Comparison of ENCODE assay signal across 23 mouse cellular contexts in the genomic region with DNA sequence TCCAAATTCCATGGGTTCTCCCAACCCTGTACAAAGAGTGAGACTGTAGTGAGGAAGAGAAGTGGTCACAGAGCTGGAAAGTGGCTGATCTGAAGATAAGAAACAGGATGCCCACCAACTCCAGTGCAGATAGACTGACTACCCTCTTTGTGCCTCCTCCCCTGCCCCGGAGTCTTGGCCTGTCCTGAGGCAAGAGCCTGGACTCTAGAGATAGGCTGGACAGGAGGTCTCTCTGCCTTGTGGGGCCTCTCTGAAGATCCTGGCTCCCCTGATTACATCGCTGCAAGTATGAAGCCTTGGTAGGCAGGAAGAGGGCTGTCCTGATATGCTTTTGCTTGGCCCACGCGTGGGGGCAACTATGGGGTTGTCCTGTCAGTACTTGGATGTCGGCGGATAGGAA. TPM values are rescaled to one million over a fixed set of nuclear protein-coding genes. Genes with fewer than 3 reads are reported as not detected.
A peak's percentile ranks its signal among the peaks of the same experiment; 100 is the strongest.
DNase-seq lines count a peak whose midpoint lies in the region; ATAC-seq and TF ChIP-seq lines count a peak whose summit lies in the region.
"Had no signal": no experiment of that assay in that cellular context is flagged by ENCODE, and none has a peak within 500 bp of the region (broad histone marks: within the 10 kb centered on the region; RNA-seq: fewer than 3 reads in every experiment).

No protein-coding gene starts in this region.

- WGBS in liver, embryonic 12.5 days (ENCODE audit: insufficient replicate concordance) = 14% methylated on average over 6 of the region's 6 CpGs
- 24% methylated on average over 6 of the region's 6 CpGs for WGBS in liver, embryonic 11.5 days

- no peak for TF ChIP-seq CTCF in G1E (IDR thresholded peaks at IDR 0.05; ENCODE audit: low read depth, low read length)

- H3K4me3 ChIP-seq in liver, embryonic 12.5 days = no peak overlapping the region
- no peak overlapping the region for H3K4me3 ChIP-seq in liver, embryonic 11.5 days (ENCODE audit: low read depth, low read length)
- no peak overlapping the region for H3K4me3 ChIP-seq in G1E (ENCODE audit: low read depth, low read length)
- H3K4me3 ChIP-seq: embryonic facial prominence, embryonic 12.5 days; embryonic facial prominence, embryonic 15.5 days; gastrocnemius, adult 2 months had no signal

- peaks cover 35% of the 10 kb centered on the region for H3K27me3 ChIP-seq in liver, embryonic 12.5 days (replicated peaks)
- peaks cover 12% of the 10 kb centered on the region for H3K27me3 ChIP-seq in liver, embryonic 11.5 days (replicated peaks; ENCODE audit: control insufficient read depth, insufficient read depth, low read length)
- H3K27me3 ChIP-seq in G1E (ENCODE audit: insufficient read depth, low read length) = peaks cover 61% of the 10 kb centered on the region
- H3K27me3 ChIP-seq: embryonic facial prominence, embryonic 12.5 days; embryonic facial prominence, embryonic 15.5 days had no signal

- DNase-seq in liver, embryonic 11.5 days (ENCODE audit: low spot score) = no peak
- peak; percentile 65 for DNase-seq in 416B (ENCODE audit: low read depth)
- no peak for DNase-seq in G1E (ENCODE audit: low spot score)
- no peak for DNase-seq in left cerebral cortex, adult 18-20 months (ENCODE audit: low spot score in 2 of 2)
- DNase-seq: adrenal gland, adult 2 months; adrenal gland, postnatal 14 days; cerebellum, adult 18-20 months; cerebellum, adult 9-10 months; cerebellum, postnatal 14 days; forebrain, postnatal 0 days; gastrocnemius, adult 2 months; gastrocnemius, postnatal 14 days; heart, adult 11 months had no signal

- H3K4me1 ChIP-seq in liver, embryonic 12.5 days = peaks cover 26% of the 10 kb centered on the region
- peaks cover 12% of the 10 kb centered on the region for H3K4me1 ChIP-seq in liver, embryonic 11.5 days (replicated peaks; ENCODE audit: control insufficient read depth, insufficient read depth, low read length)
- peaks cover 34% of the 10 kb centered on the region for H3K4me1 ChIP-seq in G1E (ENCODE audit: insufficient read depth, low read depth, low read length)

- ATAC-seq in liver, embryonic 12.5 days = peak; percentile 19; the same call in 1 of the 2 replicates
- ATAC-seq in liver, embryonic 11.5 days (replicated peaks; ENCODE audit: low FRiP score) = no peak; the same call in 1 of the 2 replicates
- ATAC-seq in G1E (ENCODE audit: extremely low read depth, insufficient number of reproducible peaks, low FRiP score, poor library complexity, severe bottlenecking) = peak; percentile 81
- 0 out of 2 replicates have a peak, but pooled peaks have one; percentile 3 for ATAC-seq in megakaryocyte progenitor cell, adult 5-6 weeks (replicated peaks; ENCODE audit: poor library complexity)
- ATAC-seq: forebrain, embryonic 14.5 days; forebrain, postnatal 0 days; hindbrain, postnatal 0 days; inflammation-experienced regulatory T-cells, adult 6 months had no signal

- H3K4me2 ChIP-seq in liver, embryonic 12.5 days = no peak overlapping the region
- H3K4me2 ChIP-seq in liver, embryonic 11.5 days = no peak overlapping the region
- H3K4me2 ChIP-seq: embryonic facial prominence, embryonic 12.5 days; embryonic facial prominence, embryonic 15.5 days; heart, embryonic 11.5 days; hindbrain, embryonic 14.5 days had no signal

- H3K9ac ChIP-seq in liver, embryonic 12.5 days = no peak overlapping the region
- no peak overlapping the region for H3K9ac ChIP-seq in liver, embryonic 11.5 days (ENCODE audit: low read depth, low read length)
- H3K9ac ChIP-seq: embryonic facial prominence, embryonic 12.5 days; embryonic facial prominence, embryonic 15.5 days; forebrain, postnatal 0 days; hindbrain, embryonic 14.5 days had no signal

- H3K36me3 ChIP-seq in liver, embryonic 12.5 days = no peaks in the 10 kb centered on the region
- no peaks in the 10 kb centered on the region for H3K36me3 ChIP-seq in liver, embryonic 11.5 days (ENCODE audit: control insufficient read depth, insufficient read depth, low read length)
- no peaks in the 10 kb centered on the region for H3K36me3 ChIP-seq in G1E (replicated peaks)
- H3K36me3 ChIP-seq: embryonic facial prominence, embryonic 12.5 days; embryonic facial prominence, embryonic 15.5 days had no signal

- no peaks in the 10 kb centered on the region for H3K9me3 ChIP-seq in liver, embryonic 12.5 days (replicated peaks)
- no peaks in the 10 kb centered on the region for H3K9me3 ChIP-seq in liver, embryonic 11.5 days (ENCODE audit: control insufficient read depth, low read length)
- no peaks in the 10 kb centered on the region; the same call in 1 of the 2 replicates for H3K9me3 ChIP-seq in G1E (replicated peaks)
- H3K9me3 ChIP-seq: embryonic facial prominence, embryonic 12.5 days; embryonic facial prominence, embryonic 15.5 days had no signal

- H3K27ac ChIP-seq in liver, embryonic 12.5 days = no peak overlapping the region
- H3K27ac ChIP-seq in liver, embryonic 11.5 days (ENCODE audit: low read depth, low read length) = no peak overlapping the region
- H3K27ac ChIP-seq: embryonic facial prominence, embryonic 12.5 days; embryonic facial prominence, embryonic 15.5 days; gastrocnemius, adult 2 months; hindbrain, embryonic 14.5 days; hindbrain, postnatal 0 days had no signal

RNA-seq across cellular contexts. Expression of gene Igfbp4, which starts 4.8 kb away (rescaled TPM):
- polyA plus RNA-seq in liver, embryonic 12.5 days (2016; fragmentation: Nextera tagmentation; extraction: Ambion mirVana) = 236 TPM in 2 replicates
- 324 and 328 TPM in 2 replicates for polyA plus RNA-seq in liver, embryonic 11.5 days (2014; fragmentation: Nextera tagmentation; extraction: Ambion mirVana)
- total RNA-seq in G1E (2014; fragmentation: Nextera tagmentation) (not detected in 2 replicates), G1E (2017) (0.98 and 1.3 TPM in 2 replicates)
- polyA plus RNA-seq in G1E (2012) = 2.2 and 3.6 TPM in 2 replicates
- 188 and 211 TPM in 2 replicates for total RNA-seq in megakaryocyte progenitor cell, adult 5-6 weeks (2015)
- total RNA-seq in megakaryocyte progenitor cell, adult 5-6 weeks (2017) = 327 and 329 TPM in 2 replicates
- 10 to 100 TPM; 64.2 to 73.2 TPM for total RNA-seq in left cerebral cortex, adult 18-20 months (2021)

RNA-seq across cellular contexts. Expression of gene Top2a, which starts 12.3 kb away (rescaled TPM):
- 249 and 261 TPM in 2 replicates for polyA plus RNA-seq in liver, embryonic 12.5 days (2016; fragmentation: Nextera tagmentation; extraction: Ambion mirVana)
- 315 and 330 TPM in 2 replicates for polyA plus RNA-seq in liver, embryonic 11.5 days (2014; fragmentation: Nextera tagmentation; extraction: Ambion mirVana)
- total RNA-seq in G1E (2014; fragmentation: Nextera tagmentation) = 426 and 497 TPM in 2 replicates
- total RNA-seq in G1E (2017) = 717 and 752 TPM in 2 replicates
- polyA plus RNA-seq in G1E (2012) = 29.0 and 89.9 TPM in 2 replicates
- 284 and 285 TPM in 2 replicates for total RNA-seq in megakaryocyte progenitor cell, adult 5-6 weeks (2015)
- total RNA-seq in megakaryocyte progenitor cell, adult 5-6 weeks (2017) = 584 and 646 TPM in 2 replicates
- under 1 TPM; 0.40 to 0.67 TPM for total RNA-seq in left cerebral cortex, adult 18-20 months (2021)

RNA-seq across cellular contexts. Expression of gene Tns4, which starts 52.9 kb away (rescaled TPM):
- polyA plus RNA-seq in liver, embryonic 12.5 days (2016; fragmentation: Nextera tagmentation; extraction: Ambion mirVana) = 0.17 and 0.39 TPM in 2 replicates
- polyA plus RNA-seq in liver, embryonic 11.5 days (2014; fragmentation: Nextera tagmentation; extraction: Ambion mirVana) = 0.21 TPM in 1 of 2 replicates, not detected in the other
- total RNA-seq in G1E (2014; fragmentation: Nextera tagmentation) = not detected in 2 replicates
- 1.4 TPM in 2 replicates for total RNA-seq in G1E (2017)
- 0.02 and 0.22 TPM in 2 replicates for polyA plus RNA-seq in G1E (2012)
- 2.1 and 2.4 TPM in 2 replicates for total RNA-seq in megakaryocyte progenitor cell, adult 5-6 weeks (2015)
- 1.4 and 1.8 TPM in 2 replicates for total RNA-seq in megakaryocyte progenitor cell, adult 5-6 weeks (2017)
- total RNA-seq in left cerebral cortex, adult 18-20 months (2021) = under 1 TPM; 0.14 to 0.16 TPM
- total RNA-seq: hematopoietic stem cell, adult 5-6 weeks had no signal
- polyA plus RNA-seq: forebrain, postnatal 0 days had no signal

RNA-seq across cellular contexts. Expression of gene Gjd3, which starts 53.4 kb away (rescaled TPM):
- polyA plus RNA-seq in liver, embryonic 12.5 days (2016; fragmentation: Nextera tagmentation; extraction: Ambion mirVana) = not detected in 2 replicates
- polyA plus RNA-seq in liver, embryonic 11.5 days (2014; fragmentation: Nextera tagmentation; extraction: Ambion mirVana) = 0.21 and 0.22 TPM in 2 replicates
- total RNA-seq in G1E (2014; fragmentation: Nextera tagmentation) = not detected in 2 replicates
- not detected in 2 replicates for total RNA-seq in G1E (2017)
- not detected in 2 replicates for polyA plus RNA-seq in G1E (2012)
- not detected in 2 replicates for total RNA-seq in megakaryocyte progenitor cell, adult 5-6 weeks (2015)
- total RNA-seq in megakaryocyte progenitor cell, adult 5-6 weeks (2017) = not detected in 2 replicates
- total RNA-seq in left cerebral cortex, adult 18-20 months (2021) = 1 to 10 TPM; 1.8 to 2.0 TPM
- total RNA-seq: adrenal gland, adult 2 months; adrenal gland, postnatal 14 days; gastrocnemius, adult 2 months; gastrocnemius, postnatal 14 days; hematopoietic stem cell, adult 5-6 weeks had no signal
- polyA plus RNA-seq: inflammation-experienced regulatory T-cells, adult 6 months had no signal

Comparison
In these comparisons a context has a peak if more than half of its experiments do, and no peak if none do; other contexts are left out.
1. RNA of gene Igfbp4, which starts 4.8 kb away (total RNA-seq): 188 to 329 TPM in megakaryocyte progenitor cell, adult 5-6 weeks and 64.2 to 73.2 TPM in left cerebral cortex, adult 18-20 months; 0.98 to 1.3 TPM in G1E; every median in the first group is over 10 times any median in the second.
2. RNA of gene Top2a, which starts 12.3 kb away (total RNA-seq): 426 to 752 TPM in G1E and 284 to 646 TPM in megakaryocyte progenitor cell, adult 5-6 weeks; 0.40 to 0.67 TPM in left cerebral cortex, adult 18-20 months; every median in the first group is over 100 times any median in the second.